In the genomic region with DNA sequence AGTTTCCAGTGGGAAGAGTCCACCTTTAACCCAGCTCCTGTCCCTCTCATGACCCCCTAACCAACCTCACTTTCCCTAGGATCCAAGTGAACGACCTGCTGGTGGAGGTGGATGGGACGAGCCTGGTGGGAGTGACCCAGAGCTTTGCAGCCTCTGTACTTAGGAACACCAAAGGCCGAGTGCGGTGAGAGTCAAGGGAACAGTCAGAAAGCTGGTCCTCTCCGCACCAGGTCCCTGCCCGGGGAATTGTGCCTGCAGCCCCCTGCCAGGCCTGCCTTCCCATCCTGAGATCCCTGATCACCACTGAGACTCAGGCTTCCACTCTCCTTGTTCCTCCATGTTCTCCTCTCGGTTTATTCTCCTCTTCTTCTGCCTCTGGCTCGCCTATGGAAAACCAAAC, we compare ENCODE assay signal across 11 mouse cellular contexts. TPM values are rescaled to one million over a fixed set of nuclear protein-coding genes. Genes with fewer than 3 reads are reported as not detected.
DNase-seq lines count a peak whose midpoint lies in the region; ATAC-seq lines count a peak whose summit lies in the region.
"Had no signal": no experiment of that assay in that cellular context is flagged by ENCODE, and none has a peak within 500 bp of the region (broad histone marks: within the 10 kb centered on the region; RNA-seq: fewer than 3 reads in every experiment).

No protein-coding gene starts in this region.

- no peaks in the 10 kb centered on the region for H3K9me3 ChIP-seq in heart, embryonic 13.5 days
- H3K9me3 ChIP-seq in midbrain, embryonic 11.5 days (ENCODE audit: control insufficient read depth, low read length): no peaks in the 10 kb centered on the region
- no peaks in the 10 kb centered on the region for H3K9me3 ChIP-seq in midbrain, embryonic 16.5 days (replicated peaks; ENCODE audit: control insufficient read depth, low read length, poor library complexity, severe bottlenecking)
- no peaks in the 10 kb centered on the region for H3K9me3 ChIP-seq in intestine, embryonic 15.5 days
- H3K9me3 ChIP-seq in stomach, embryonic 15.5 days: no peaks in the 10 kb centered on the region

- ATAC-seq in heart, embryonic 13.5 days (ENCODE audit: extremely low read depth, insufficient number of reproducible peaks, low FRiP score, low TSS enrichment): no peak
- ATAC-seq in midbrain, embryonic 11.5 days (ENCODE audit: low FRiP score): no peak
- ATAC-seq in midbrain, embryonic 16.5 days: no peak
- ATAC-seq in intestine, embryonic 15.5 days: no peak
- ATAC-seq in stomach, embryonic 15.5 days (ENCODE audit: insufficient read depth, low FRiP score, low read depth): no peak

- no peak for DNase-seq in heart, adult 18-20 months
- DNase-seq in midbrain, embryonic 11.5 days (ENCODE audit: low spot score, missing footprints): peak; percentile 82
- DNase-seq in cerebellum, postnatal 14 days: no peak
- DNase-seq in layer of hippocampus, postnatal 14 days (ENCODE audit: low spot score in 2 of 2): no peak

- peaks cover 66% of the 10 kb centered on the region for H3K4me1 ChIP-seq in heart, embryonic 13.5 days
- peaks cover 17% of the 10 kb centered on the region for H3K4me1 ChIP-seq in midbrain, embryonic 11.5 days (ENCODE audit: control insufficient read depth, insufficient read depth, low read length)
- H3K4me1 ChIP-seq in midbrain, embryonic 16.5 days (ENCODE audit: control insufficient read depth, insufficient read depth, low read length): peaks cover 16% of the 10 kb centered on the region
- H3K4me1 ChIP-seq in intestine, embryonic 15.5 days (replicated peaks): peaks cover 33% of the 10 kb centered on the region
- H3K4me1 ChIP-seq in stomach, embryonic 15.5 days: peaks cover 35% of the 10 kb centered on the region

- H3K4me3 ChIP-seq in heart, embryonic 13.5 days: peak overlapping the region; percentile 31; the same call in 1 of the 2 replicates
- H3K4me3 ChIP-seq in midbrain, embryonic 11.5 days (ENCODE audit: low read depth, low read length): no peak overlapping the region
- no peak overlapping the region for H3K4me3 ChIP-seq in midbrain, embryonic 16.5 days (ENCODE audit: low read depth, low read length)
- no peak overlapping the region for H3K4me3 ChIP-seq in intestine, embryonic 15.5 days (replicated peaks)
- H3K4me3 ChIP-seq in stomach, embryonic 15.5 days (replicated peaks): no peak overlapping the region
- H3K4me3 ChIP-seq: myocyte had no signal

- no peaks in the 10 kb centered on the region for H3K27me3 ChIP-seq in heart, embryonic 13.5 days (replicated peaks)
- no peaks in the 10 kb centered on the region for H3K27me3 ChIP-seq in midbrain, embryonic 11.5 days (ENCODE audit: control insufficient read depth, insufficient read depth, low read length)
- no peaks in the 10 kb centered on the region for H3K27me3 ChIP-seq in midbrain, embryonic 16.5 days (ENCODE audit: control insufficient read depth, insufficient read depth, low read depth, low read length)
- H3K27me3 ChIP-seq in intestine, embryonic 15.5 days (replicated peaks): no peaks in the 10 kb centered on the region
- H3K27me3 ChIP-seq in stomach, embryonic 15.5 days (replicated peaks): no peaks in the 10 kb centered on the region
- H3K27me3 ChIP-seq: CH12.LX had no signal

- 61% methylated on average over 8 of the region's 8 CpGs for WGBS in heart, embryonic 13.5 days
- 82% methylated on average over 8 of the region's 8 CpGs for WGBS in midbrain, embryonic 11.5 days
- WGBS in midbrain, embryonic 16.5 days: 79% methylated on average over 8 of the region's 8 CpGs
- WGBS in intestine, embryonic 15.5 days: 66% methylated on average over 8 of the region's 8 CpGs
- WGBS in stomach, embryonic 15.5 days: 66% methylated on average over 8 of the region's 8 CpGs

- H3K36me3 ChIP-seq in heart, embryonic 13.5 days: peaks cover 98% of the 10 kb centered on the region
- H3K36me3 ChIP-seq in midbrain, embryonic 11.5 days (ENCODE audit: control insufficient read depth, insufficient read depth, low read length): peaks cover 36% of the 10 kb centered on the region
- H3K36me3 ChIP-seq in midbrain, embryonic 16.5 days (ENCODE audit: control insufficient read depth, insufficient read depth, low read length): peaks cover 46% of the 10 kb centered on the region
- peaks cover 38% of the 10 kb centered on the region for H3K36me3 ChIP-seq in intestine, embryonic 15.5 days
- H3K36me3 ChIP-seq in stomach, embryonic 15.5 days: peaks cover 60% of the 10 kb centered on the region

- H3K4me2 ChIP-seq in heart, embryonic 13.5 days: peak overlapping the region; percentile 100
- H3K4me2 ChIP-seq in midbrain, embryonic 11.5 days: no peak overlapping the region
- H3K4me2 ChIP-seq in midbrain, embryonic 16.5 days (ENCODE audit: low read length): no peak overlapping the region
- H3K4me2 ChIP-seq in intestine, embryonic 15.5 days (replicated peaks): no peak overlapping the region
- H3K4me2 ChIP-seq in stomach, embryonic 15.5 days: no peak overlapping the region

- peak overlapping the region; percentile 50 for H3K9ac ChIP-seq in heart, embryonic 13.5 days
- H3K9ac ChIP-seq in midbrain, embryonic 11.5 days (ENCODE audit: low read length): no peak overlapping the region
- no peak overlapping the region for H3K9ac ChIP-seq in midbrain, embryonic 16.5 days (ENCODE audit: low read depth, low read length)
- H3K9ac ChIP-seq in intestine, embryonic 15.5 days: no peak overlapping the region
- no peak overlapping the region for H3K9ac ChIP-seq in stomach, embryonic 15.5 days

- H3K27ac ChIP-seq in heart, embryonic 13.5 days (replicated peaks): peak overlapping the region; percentile 72
- peak overlapping the region; percentile 50 for H3K27ac ChIP-seq in midbrain, embryonic 11.5 days (ENCODE audit: low read depth, low read length)
- H3K27ac ChIP-seq in midbrain, embryonic 16.5 days (ENCODE audit: low read length): no peak overlapping the region; the same call in 1 of the 2 replicates
- peak overlapping the region; percentile 44; the same call in 1 of the 2 replicates for H3K27ac ChIP-seq in intestine, embryonic 15.5 days
- 0 out of 2 replicates have a peak overlapping the region, but pooled peaks have one; percentile 67 for H3K27ac ChIP-seq in stomach, embryonic 15.5 days

RNA-seq across cellular contexts. Expression of a gene that starts 9.3 kb away (rescaled TPM):
- 6.5 and 6.8 TPM in 2 replicates for polyA plus RNA-seq in heart, embryonic 13.5 days (2015; fragmentation: Nextera tagmentation; extraction: Ambion mirVana)
- 10 to 100 TPM; 44.8 to 47.2 TPM for total RNA-seq in heart, adult 18-20 months (2021)
- 10.5 and 12.4 TPM in 2 replicates for polyA plus RNA-seq in midbrain, embryonic 11.5 days (2014; fragmentation: Nextera tagmentation; extraction: Ambion mirVana)
- polyA plus RNA-seq in midbrain, embryonic 16.5 days (2015; fragmentation: Nextera tagmentation; extraction: Ambion mirVana): 18.4 and 19.4 TPM in 2 replicates
- 6.8 and 8.1 TPM in 2 replicates for polyA plus RNA-seq in intestine, embryonic 15.5 days (2015; fragmentation: Nextera tagmentation; extraction: Ambion mirVana)
- 10.3 TPM in 2 replicates for polyA plus RNA-seq in stomach, embryonic 15.5 days (2015; fragmentation: Nextera tagmentation; extraction: Ambion mirVana)
- total RNA-seq in layer of hippocampus, postnatal 14 days (2021): 100 to 1,000 TPM; 705 to 706 TPM

RNA-seq across cellular contexts. Expression of a gene that starts 9.6 kb away (rescaled TPM):
- 11.6 and 11.7 TPM in 2 replicates for polyA plus RNA-seq in heart, embryonic 13.5 days (2015; fragmentation: Nextera tagmentation; extraction: Ambion mirVana)
- 1 to 10 TPM; 1.1 to 1.9 TPM for total RNA-seq in heart, adult 18-20 months (2021)
- 47.3 and 47.8 TPM in 2 replicates for polyA plus RNA-seq in midbrain, embryonic 11.5 days (2014; fragmentation: Nextera tagmentation; extraction: Ambion mirVana)
- 164 and 171 TPM in 2 replicates for polyA plus RNA-seq in midbrain, embryonic 16.5 days (2015; fragmentation: Nextera tagmentation; extraction: Ambion mirVana)
- polyA plus RNA-seq in intestine, embryonic 15.5 days (2015; fragmentation: Nextera tagmentation; extraction: Ambion mirVana): 15.0 and 15.3 TPM in 2 replicates
- 19.8 and 21.1 TPM in 2 replicates for polyA plus RNA-seq in stomach, embryonic 15.5 days (2015; fragmentation: Nextera tagmentation; extraction: Ambion mirVana)
- total RNA-seq in layer of hippocampus, postnatal 14 days (2021): 10 to 100 TPM; 73.6 to 78.1 TPM

RNA-seq across cellular contexts. Expression of a gene that starts 24.0 kb away (rescaled TPM):
- 27.0 and 29.2 TPM in 2 replicates for polyA plus RNA-seq in heart, embryonic 13.5 days (2015; fragmentation: Nextera tagmentation; extraction: Ambion mirVana)
- total RNA-seq in heart, adult 18-20 months (2021): 100 to 1,000 TPM; 182 to 184 TPM
- polyA plus RNA-seq in midbrain, embryonic 11.5 days (2014; fragmentation: Nextera tagmentation; extraction: Ambion mirVana): not detected in 2 replicates
- 0.20 TPM in 1 of 2 replicates, not detected in the other for polyA plus RNA-seq in midbrain, embryonic 16.5 days (2015; fragmentation: Nextera tagmentation; extraction: Ambion mirVana)
- polyA plus RNA-seq in intestine, embryonic 15.5 days (2015; fragmentation: Nextera tagmentation; extraction: Ambion mirVana): 0.19 TPM in 1 of 2 replicates, not detected in the other
- 0.17 and 0.27 TPM in 2 replicates for polyA plus RNA-seq in stomach, embryonic 15.5 days (2015; fragmentation: Nextera tagmentation; extraction: Ambion mirVana)
- total RNA-seq in layer of hippocampus, postnatal 14 days (2021): under 1 TPM; 0.95 to 0.99 TPM
- total RNA-seq: adrenal gland, postnatal 14 days had no signal

RNA-seq across cellular contexts. Expression of a gene that starts 32.7 kb away (rescaled TPM):
- 0.23 TPM in 1 of 2 replicates, not detected in the other for polyA plus RNA-seq in heart, embryonic 13.5 days (2015; fragmentation: Nextera tagmentation; extraction: Ambion mirVana)
- not detected for total RNA-seq in heart, adult 18-20 months (2021)
- polyA plus RNA-seq in midbrain, embryonic 11.5 days (2014; fragmentation: Nextera tagmentation; extraction: Ambion mirVana): not detected in 2 replicates
- not detected in 2 replicates for polyA plus RNA-seq in midbrain, embryonic 16.5 days (2015; fragmentation: Nextera tagmentation; extraction: Ambion mirVana)
- polyA plus RNA-seq in intestine, embryonic 15.5 days (2015; fragmentation: Nextera tagmentation; extraction: Ambion mirVana): not detected in 2 replicates
- not detected in 2 replicates for polyA plus RNA-seq in stomach, embryonic 15.5 days (2015; fragmentation: Nextera tagmentation; extraction: Ambion mirVana)
- total RNA-seq in layer of hippocampus, postnatal 14 days (2021): not detected
- total RNA-seq: adrenal gland, postnatal 14 days; CH12.LX had no signal

RNA-seq across cellular contexts. Expression of a gene that starts 41.0 kb away (rescaled TPM):
- 77.9 and 81.1 TPM in 2 replicates for polyA plus RNA-seq in heart, embryonic 13.5 days (2015; fragmentation: Nextera tagmentation; extraction: Ambion mirVana)
- 100 to 1,000 TPM; 421 to 452 TPM for total RNA-seq in heart, adult 18-20 months (2021)
- polyA plus RNA-seq in midbrain, embryonic 11.5 days (2014; fragmentation: Nextera tagmentation; extraction: Ambion mirVana): 12.6 and 13.3 TPM in 2 replicates
- 24.1 and 27.5 TPM in 2 replicates for polyA plus RNA-seq in midbrain, embryonic 16.5 days (2015; fragmentation: Nextera tagmentation; extraction: Ambion mirVana)
- 30.8 and 31.2 TPM in 2 replicates for polyA plus RNA-seq in intestine, embryonic 15.5 days (2015; fragmentation: Nextera tagmentation; extraction: Ambion mirVana)
- 30.2 and 35.1 TPM in 2 replicates for polyA plus RNA-seq in stomach, embryonic 15.5 days (2015; fragmentation: Nextera tagmentation; extraction: Ambion mirVana)
- total RNA-seq in layer of hippocampus, postnatal 14 days (2021): 10 to 100 TPM; 90.5 to 91.0 TPM
- total RNA-seq: CH12.LX had no signal

Comparison
In these comparisons a context has a peak if more than half of its experiments do, and no peak if none do; other contexts are left out.
1. RNA of a gene that starts 24.0 kb away (polyA plus RNA-seq): 27.0 to 29.2 TPM in heart, embryonic 13.5 days; 0.20 TPM in midbrain, embryonic 16.5 days, 0.17 to 0.27 TPM in stomach, embryonic 15.5 days, 0.19 TPM in intestine, embryonic 15.5 days and not detected in midbrain, embryonic 11.5 days; every median in the first group is over 10 times any median in the second.